Comparison of ENCODE assay signal across 8 mouse cellular contexts in the genomic region with DNA sequence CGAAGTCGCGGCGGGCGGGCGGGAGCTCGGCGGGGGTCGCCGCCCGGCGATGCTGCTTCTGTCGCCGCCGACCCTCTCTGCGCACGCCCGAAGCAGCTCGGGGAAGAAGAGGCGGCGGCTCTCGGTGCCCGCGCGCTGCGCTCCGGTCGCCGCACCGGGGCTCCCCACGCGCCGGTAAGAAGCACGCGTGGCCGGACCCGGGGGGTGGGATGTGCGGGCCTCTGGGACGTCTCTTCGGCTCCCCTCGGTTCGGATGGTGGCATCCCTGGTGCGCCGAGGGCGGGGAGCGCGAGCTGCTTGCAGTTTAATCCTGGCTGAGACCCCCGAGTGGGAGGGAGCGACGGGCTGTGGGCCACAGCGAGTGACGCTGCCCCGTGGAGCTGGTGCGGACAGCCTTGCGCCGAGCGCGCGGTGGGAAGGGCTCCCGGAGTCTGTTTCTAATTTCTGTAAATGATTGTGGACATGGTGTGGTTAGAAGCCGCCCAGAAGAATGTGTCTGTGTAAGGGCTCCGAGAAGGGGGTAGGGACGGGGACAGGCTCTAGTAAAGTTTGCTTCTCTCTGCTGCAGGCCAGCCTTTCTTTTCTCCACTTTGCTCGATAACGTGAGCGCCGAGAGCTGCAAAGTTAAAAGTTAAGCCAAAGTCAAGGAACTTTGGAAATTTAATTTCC. TPM values are rescaled to one million over a fixed set of nuclear protein-coding genes. Genes with fewer than 3 reads are reported as not detected.
DNase-seq lines count a peak whose midpoint lies in the region; ATAC-seq and TF ChIP-seq lines count a peak whose summit lies in the region.

No protein-coding gene starts in this region.

- no peaks in the 10 kb centered on the region for H3K36me3 ChIP-seq in embryonic facial prominence, embryonic 14.5 days (ENCODE audit: control insufficient read depth, insufficient read depth, low read length)
- H3K36me3 ChIP-seq in heart, embryonic 14.5 days (ENCODE audit: control insufficient read depth, insufficient read depth, low read length): no peaks in the 10 kb centered on the region
- H3K36me3 ChIP-seq in kidney, postnatal 0 days (ENCODE audit: insufficient read depth, low read length): no peaks in the 10 kb centered on the region
- H3K36me3 ChIP-seq in liver, postnatal 0 days (replicated peaks; ENCODE audit: insufficient read depth, low read length): no peaks in the 10 kb centered on the region
- H3K36me3 ChIP-seq in neural tube, embryonic 15.5 days: no peaks in the 10 kb centered on the region

- peak; percentile 30 for ATAC-seq in embryonic facial prominence, embryonic 14.5 days (ENCODE audit: low read depth)
- peak; percentile 4; the same call in 1 of the 2 replicates for ATAC-seq in heart, embryonic 14.5 days (ENCODE audit: insufficient number of reproducible peaks, insufficient read depth, low FRiP score, low read depth)
- peak; percentile 70 for ATAC-seq in kidney, postnatal 0 days (replicated peaks; ENCODE audit: low FRiP score, low read depth)
- ATAC-seq in liver, postnatal 0 days: peak; percentile 61
- ATAC-seq in neural tube, embryonic 15.5 days (ENCODE audit: low FRiP score): peak; percentile 72
- ATAC-seq in erythroid progenitor cell, adult 5-6 weeks (replicated peaks; ENCODE audit: low FRiP score, poor library complexity, severe bottlenecking): no peak

- peaks cover 8% of the 10 kb centered on the region; the same call in 1 of the 2 replicates for H3K4me1 ChIP-seq in embryonic facial prominence, embryonic 14.5 days (ENCODE audit: control insufficient read depth, insufficient read depth, low read length)
- H3K4me1 ChIP-seq in heart, embryonic 14.5 days (ENCODE audit: control insufficient read depth in 2 of 2, insufficient read depth in 2 of 2, low read length in 2 of 2): peaks cover 11 to 37% of the 10 kb centered on the region in 2 experiments
- H3K4me1 ChIP-seq in kidney, postnatal 0 days (replicated peaks; ENCODE audit: insufficient read depth, low read length): peaks cover 13% of the 10 kb centered on the region; the same call in 1 of the 2 replicates
- H3K4me1 ChIP-seq in liver, postnatal 0 days (ENCODE audit: insufficient read depth): no peaks in the 10 kb centered on the region
- H3K4me1 ChIP-seq in neural tube, embryonic 15.5 days: peaks cover 28% of the 10 kb centered on the region

- H3K27me3 ChIP-seq in embryonic facial prominence, embryonic 14.5 days (replicated peaks; ENCODE audit: control insufficient read depth, insufficient read depth, low read length): peaks cover 7% of the 10 kb centered on the region; the same call in 1 of the 2 replicates
- no peaks in the 10 kb centered on the region for H3K27me3 ChIP-seq in heart, embryonic 14.5 days (ENCODE audit: control insufficient read depth, insufficient read depth, low read length)
- H3K27me3 ChIP-seq in kidney, postnatal 0 days (ENCODE audit: insufficient read depth, low read length): no peaks in the 10 kb centered on the region
- H3K27me3 ChIP-seq in liver, postnatal 0 days (ENCODE audit: insufficient read depth, low read length): peaks cover 32% of the 10 kb centered on the region
- H3K27me3 ChIP-seq in neural tube, embryonic 15.5 days (replicated peaks): peaks cover 2% of the 10 kb centered on the region; the same call in 1 of the 2 replicates

- peak overlapping the region; percentile 87 for H3K27ac ChIP-seq in embryonic facial prominence, embryonic 14.5 days (replicated peaks; ENCODE audit: low read depth, low read length)
- H3K27ac ChIP-seq in heart, embryonic 14.5 days (replicated peaks in 1 of 2; ENCODE audit: control insufficient read depth in 1 of 2, insufficient read depth in 1 of 2, low read depth in 2 of 2, low read length in 2 of 2): peak overlapping the region; percentile 57 to 79
- H3K27ac ChIP-seq in kidney, postnatal 0 days: peak overlapping the region; percentile 97
- H3K27ac ChIP-seq in liver, postnatal 0 days (ENCODE audit: low read depth): peak overlapping the region; percentile 51; the same call in 1 of the 2 replicates
- peak overlapping the region; percentile 82 for H3K27ac ChIP-seq in neural tube, embryonic 15.5 days (replicated peaks)

- no peak for TF ChIP-seq CTCF in kidney, postnatal 0 days (IDR thresholded peaks at IDR 0.05; ENCODE audit: low read depth)
- no peak for TF ChIP-seq CTCF in liver, postnatal 0 days (IDR thresholded peaks at IDR 0.05; ENCODE audit: low read depth)

- 0% methylated on average over 24 of the region's 67 CpGs for WGBS in embryonic facial prominence, embryonic 14.5 days
- under 1% methylated on average over 65 of the region's 67 CpGs for WGBS in heart, embryonic 14.5 days
- under 1% methylated on average over 45 of the region's 67 CpGs for WGBS in kidney, postnatal 0 days
- whole genome bisulfite sequencing in liver, postnatal 0 days (ENCODE audit: insufficient replicate concordance): under 1% methylated on average over 57 of the region's 67 CpGs
- WGBS in neural tube, embryonic 15.5 days: under 1% methylated on average over 59 of the region's 67 CpGs

- H3K9ac ChIP-seq in embryonic facial prominence, embryonic 14.5 days (ENCODE audit: low read depth, low read length): peak overlapping the region; percentile 85
- peak overlapping the region; percentile 80 for H3K9ac ChIP-seq in heart, embryonic 14.5 days (ENCODE audit: low read length)
- H3K9ac ChIP-seq in kidney, postnatal 0 days (ENCODE audit: low read depth, low read length): peak overlapping the region; percentile 92
- peak overlapping the region; percentile 65 for H3K9ac ChIP-seq in liver, postnatal 0 days (replicated peaks)
- peak overlapping the region; percentile 70 for H3K9ac ChIP-seq in neural tube, embryonic 15.5 days (replicated peaks)

- peak overlapping the region; percentile 93 for H3K4me2 ChIP-seq in embryonic facial prominence, embryonic 14.5 days (ENCODE audit: low read depth, low read length)
- H3K4me2 ChIP-seq in heart, embryonic 14.5 days (ENCODE audit: low read length): peak overlapping the region; percentile 76
- peak overlapping the region; percentile 77 for H3K4me2 ChIP-seq in kidney, postnatal 0 days (ENCODE audit: low read length)
- H3K4me2 ChIP-seq in liver, postnatal 0 days (ENCODE audit: low read depth, low read length): peak overlapping the region; percentile 94
- peak overlapping the region; percentile 98 for H3K4me2 ChIP-seq in neural tube, embryonic 15.5 days

- H3K4me3 ChIP-seq in embryonic facial prominence, embryonic 14.5 days (ENCODE audit: low read depth, low read length): peak overlapping the region; percentile 78
- H3K4me3 ChIP-seq in heart, embryonic 14.5 days (ENCODE audit: control insufficient read depth in 1 of 2, insufficient read depth in 1 of 2, low read depth in 1 of 2, low read length in 2 of 2): peak overlapping the region; percentile 66 to 67
- peak overlapping the region; percentile 91 for H3K4me3 ChIP-seq in kidney, postnatal 0 days (replicated peaks; ENCODE audit: low read depth, low read length)
- H3K4me3 ChIP-seq in liver, postnatal 0 days (ENCODE audit: low read depth, low read length): peak overlapping the region; percentile 65
- H3K4me3 ChIP-seq in neural tube, embryonic 15.5 days (replicated peaks): peak overlapping the region; percentile 74

- no peak for TF ChIP-seq EP300 in liver, postnatal 0 days (IDR thresholded peaks at IDR 0.05; ENCODE audit: low read depth)

- H3K9me3 ChIP-seq in embryonic facial prominence, embryonic 14.5 days (ENCODE audit: control insufficient read depth, low read length): no peaks in the 10 kb centered on the region
- no peaks in the 10 kb centered on the region for H3K9me3 ChIP-seq in heart, embryonic 14.5 days (ENCODE audit: control insufficient read depth, low read length)
- H3K9me3 ChIP-seq in kidney, postnatal 0 days (replicated peaks; ENCODE audit: low read length): no peaks in the 10 kb centered on the region
- H3K9me3 ChIP-seq in liver, postnatal 0 days (ENCODE audit: low read length): no peaks in the 10 kb centered on the region
- H3K9me3 ChIP-seq in neural tube, embryonic 15.5 days (replicated peaks): no peaks in the 10 kb centered on the region

- peak; percentile 22 for DNase-seq in CD4-positive, CD25-positive, alpha-beta regulatory T cell, adult 2 months (ENCODE audit: low read depth, low spot score)
- DNase-seq in adrenal gland, adult 18-20 months (ENCODE audit: low spot score in 2 of 2): peak; percentile 35 to 51
- peak; percentile 86 for DNase-seq in embryonic facial prominence, embryonic 14.5 days (ENCODE audit: low spot score)
- peak; percentile 82 for DNase-seq in kidney, postnatal 0 days (ENCODE audit: low spot score)
- DNase-seq in liver, postnatal 0 days: peak; percentile 32

RNA-seq across cellular contexts. Expression of a gene that starts 0.5 kb away (rescaled TPM):
- total RNA-seq in adrenal gland, adult 18-20 months (2021): 10 to 100 TPM; 20.9 to 36.1 TPM
- polyA plus RNA-seq in embryonic facial prominence, embryonic 14.5 days (2014; fragmentation: Nextera tagmentation; extraction: Ambion mirVana): 16.6 and 20.0 TPM in 2 replicates
- 8.5 and 9.3 TPM in 2 replicates for polyA plus RNA-seq in heart, embryonic 14.5 days (2014; fragmentation: Nextera tagmentation; extraction: Ambion mirVana)
- polyA plus RNA-seq in kidney, postnatal 0 days (2015; fragmentation: Nextera tagmentation; extraction: Ambion mirVana): 20.4 and 20.8 TPM in 2 replicates
- polyA plus RNA-seq in liver, postnatal 0 days (2015; fragmentation: Nextera tagmentation; extraction: Ambion mirVana): 0.38 and 0.43 TPM in 2 replicates
- 3.5 and 5.9 TPM in 2 replicates for polyA plus RNA-seq in neural tube, embryonic 15.5 days (2015; fragmentation: Nextera tagmentation; extraction: Ambion mirVana)
- total RNA-seq in erythroid progenitor cell, adult 5-6 weeks (2015; ENCODE audit: low replicate concordance): 0.36 and 1.7 TPM in 2 replicates
- 1.4 and 2.2 TPM in 2 replicates for total RNA-seq in erythroid progenitor cell, adult 5-6 weeks (2017; ENCODE audit: low replicate concordance)

Comparison
In these comparisons a context has a peak if more than half of its experiments do, and no peak if none do; other contexts are left out.
1. DNase-seq: peak in every context shown above with its lines; median percentile 86 in embryonic facial prominence, embryonic 14.5 days; 82 in kidney, postnatal 0 days; 43 in adrenal gland, adult 18-20 months; 32 in liver, postnatal 0 days; 22 in CD4-positive, CD25-positive, alpha-beta regulatory T cell, adult 2 months.